Mouse (Mus musculus): ENCODE data around the gene Hk2. TPM values are rescaled to one million over a fixed set of nuclear protein-coding genes. Genes with fewer than 3 reads are reported as not detected.

Gene Hk2
- polyA plus RNA-seq, 1 experiment from 2014 or later: 6.6 TPM

GRCm38 (mm10) chr6:82736626-82737600 is 37.3 kb downstream of the Hk2 start:
- no peaks in the 10 kb centered on the region for H3K4me1 ChIP-seq (replicated peaks)
- H3K27ac ChIP-seq: no peak overlapping the region
- H3K4me3 ChIP-seq (replicated peaks): no peak overlapping the region
- H3K9ac ChIP-seq (replicated peaks): no peak overlapping the region
- H3K4me2 ChIP-seq (replicated peaks): no peak overlapping the region
- ATAC-seq: no peak
- H3K36me3 ChIP-seq: 0 out of 2 replicates have a peak, but pooled peaks cover 4% of the 10 kb centered on the region
- H3K9me3 ChIP-seq: no peaks in the 10 kb centered on the region
- WGBS: 87% methylated on average over 25 of the region's 25 CpGs
- H3K27me3 ChIP-seq: no peaks in the 10 kb centered on the region

DNA sequence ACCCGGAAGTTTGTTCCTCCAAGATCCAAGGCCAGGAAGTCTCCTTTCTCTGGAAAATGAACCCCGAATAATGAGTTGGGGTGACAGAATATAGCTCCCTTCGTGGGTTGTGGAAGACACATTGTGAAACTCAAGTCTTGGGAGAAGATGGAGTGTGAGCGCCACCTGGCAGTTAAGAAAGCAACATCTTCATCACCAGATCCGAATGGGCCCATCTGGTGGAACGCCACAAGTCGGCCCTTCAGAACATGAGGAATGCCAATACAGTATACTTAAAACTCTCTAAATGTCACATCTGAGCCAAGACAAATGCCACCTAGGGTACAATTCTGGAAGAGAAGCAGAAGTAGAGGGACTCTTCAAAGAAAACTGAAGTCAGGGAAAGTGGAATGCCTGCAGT is 38.9 kb downstream of the Hk2 start:
- ATAC-seq: no peak
- WGBS: 87% methylated on average over 7 of the region's 7 CpGs
- Histone ChIP-seq H3K4me3 (replicated peaks) (no peak overlapping the region), H3K4me1 (replicated peaks) (no peaks in the 10 kb centered on the region), H3K27ac (no peak overlapping the region), H3K9me3 (no peaks in the 10 kb centered on the region), H3K27me3 (no peaks in the 10 kb centered on the region), H3K4me2 (replicated peaks) (no peak overlapping the region), H3K9ac (replicated peaks) (no peak overlapping the region), H3K36me3 (peaks cover 16% of the 10 kb centered on the region; the same call in 1 of the 2 replicates)

GRCm38 (mm10) chr6:82728635-82729034 is 45.6 kb downstream of the Hk2 start:
- H3K27ac ChIP-seq: no peak overlapping the region
- WGBS: 89% methylated on average over 21 of the region's 21 CpGs

DNA sequence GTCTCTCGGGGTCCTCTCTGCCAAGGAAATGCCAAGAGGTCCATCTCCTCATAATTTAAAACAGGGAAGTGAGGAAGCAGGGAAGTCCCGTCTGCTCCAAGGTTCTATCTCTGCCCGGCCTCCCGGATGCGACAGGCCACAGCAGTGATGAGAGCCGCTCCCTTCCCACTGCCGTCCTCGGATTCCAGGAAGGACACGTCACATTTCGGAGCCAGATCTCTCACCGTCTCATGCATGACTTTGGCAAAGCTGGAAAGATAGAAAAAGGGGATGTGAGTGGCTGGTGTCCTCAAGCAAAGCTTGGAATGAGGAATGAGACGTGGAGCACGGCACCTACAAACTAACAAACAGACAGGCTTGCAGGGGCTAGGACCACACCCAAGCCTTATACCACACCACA is 47.0 kb downstream of the Hk2 start:
- Histone ChIP-seq H3K9me3 (no peaks in the 10 kb centered on the region), H3K4me1 (replicated peaks) (peaks cover 9% of the 10 kb centered on the region), H3K36me3 (peaks cover 29% of the 10 kb centered on the region), H3K27me3 (no peaks in the 10 kb centered on the region), H3K9ac (replicated peaks) (no peak overlapping the region), H3K27ac (no peak overlapping the region), H3K4me3 (replicated peaks) (no peak overlapping the region), H3K4me2 (replicated peaks) (no peak overlapping the region)
- 95% methylated on average over 13 of the region's 13 CpGs for WGBS
- no peak for ATAC-seq

More at GRCm38 (mm10) chr6:82728635-82729034, 45.6 kb downstream of the Hk2 start:
- 0 out of 2 replicates have a peak, but pooled peaks have one; percentile 40 for ATAC-seq
- Histone ChIP-seq H3K36me3 (peaks cover 29% of the 10 kb centered on the region), H3K27me3 (no peaks in the 10 kb centered on the region), H3K4me3 (replicated peaks) (no peak overlapping the region), H3K9me3 (no peaks in the 10 kb centered on the region), H3K4me1 (replicated peaks) (peaks cover under 1% of the 10 kb centered on the region; the same call in 1 of the 2 replicates), H3K9ac (replicated peaks) (no peak overlapping the region), H3K4me2 (replicated peaks) (no peak overlapping the region)

DNA sequence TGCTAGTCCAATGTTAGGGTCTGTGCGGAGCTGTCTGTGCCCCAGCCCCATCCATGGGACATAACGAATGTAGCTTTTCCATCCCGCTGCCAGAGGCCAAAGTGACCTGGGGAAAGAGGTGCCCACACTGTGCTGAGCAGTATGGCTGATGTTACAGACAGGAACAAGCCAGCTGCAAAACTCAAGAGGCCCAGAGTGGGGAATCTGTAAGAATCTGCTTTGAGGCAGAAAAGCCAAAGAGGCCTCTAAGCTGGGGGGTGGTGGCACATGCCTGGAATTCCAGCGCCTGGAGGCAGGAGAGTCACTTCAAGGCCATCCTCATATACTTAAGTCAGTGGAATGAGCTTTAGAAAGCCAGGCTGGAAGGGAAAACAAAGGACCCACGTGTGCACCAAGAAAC is 50.9 kb downstream of the Hk2 start:
- H3K4me2 ChIP-seq (replicated peaks): no peak overlapping the region
- peak; percentile 55; the same call in 1 of the 2 replicates for ATAC-seq
- peaks cover 11% of the 10 kb centered on the region; the same call in 1 of the 2 replicates for H3K36me3 ChIP-seq
- no peak overlapping the region for H3K27ac ChIP-seq
- no peak overlapping the region for H3K4me3 ChIP-seq (replicated peaks)
- no peaks in the 10 kb centered on the region for H3K27me3 ChIP-seq
- H3K9ac ChIP-seq (replicated peaks): no peak overlapping the region
- H3K9me3 ChIP-seq: no peaks in the 10 kb centered on the region
- 49% methylated on average over 5 of the region's 5 CpGs for WGBS
- peaks cover 9% of the 10 kb centered on the region for H3K4me1 ChIP-seq (replicated peaks)

GRCm38 (mm10) chr6:82716126-82716525 is 58.1 kb downstream of the Hk2 start:
- Histone ChIP-seq H3K9ac (replicated peaks) (no peak overlapping the region), H3K4me1 (replicated peaks) (no peaks in the 10 kb centered on the region), H3K4me3 (replicated peaks) (no peak overlapping the region), H3K4me2 (replicated peaks) (no peak overlapping the region), H3K27ac (no peak overlapping the region), H3K27me3 (no peaks in the 10 kb centered on the region), H3K9me3 (no peaks in the 10 kb centered on the region), H3K36me3 (no peaks in the 10 kb centered on the region)
- 87% methylated on average over 4 of the region's 4 CpGs for WGBS
- ATAC-seq: no peak

- Histone ChIP-seq H3K9ac (replicated peaks) (no peak overlapping the region), H3K4me1 (replicated peaks) (no peaks in the 10 kb centered on the region), H3K36me3 (no peaks in the 10 kb centered on the region), H3K27ac (no peak overlapping the region), H3K27me3 (no peaks in the 10 kb centered on the region), H3K4me2 (replicated peaks) (no peak overlapping the region), H3K9me3 (no peaks in the 10 kb centered on the region), H3K4me3 (replicated peaks) (no peak overlapping the region)
- ATAC-seq: no peak
- 81% methylated on average over 3 of the region's 3 CpGs for WGBS
Measured at GRCm38 (mm10) chr6:82715653-82716052, 58.6 kb downstream of the Hk2 start.

GRCm38 (mm10) chr6:82715253-82715652 is 59.0 kb downstream of the Hk2 start:
- H3K9me3 ChIP-seq: no peaks in the 10 kb centered on the region
- no peak overlapping the region for H3K4me2 ChIP-seq (replicated peaks)
- 89% methylated on average over 6 of the region's 6 CpGs for WGBS
- no peak overlapping the region for H3K9ac ChIP-seq (replicated peaks)
- H3K4me1 ChIP-seq (replicated peaks): no peaks in the 10 kb centered on the region
- H3K27me3 ChIP-seq: no peaks in the 10 kb centered on the region
- no peak for ATAC-seq
- H3K36me3 ChIP-seq: no peaks in the 10 kb centered on the region
- H3K27ac ChIP-seq: no peak overlapping the region
- no peak overlapping the region for H3K4me3 ChIP-seq (replicated peaks)

GRCm38 (mm10) chr6:82714841-82715240 is 59.4 kb downstream of the Hk2 start:
- Histone ChIP-seq H3K4me2 (replicated peaks) (no peak overlapping the region), H3K9ac (replicated peaks) (no peak overlapping the region), H3K36me3 (no peaks in the 10 kb centered on the region), H3K4me1 (replicated peaks) (no peaks in the 10 kb centered on the region), H3K27ac (no peak overlapping the region), H3K9me3 (no peaks in the 10 kb centered on the region), H3K27me3 (no peaks in the 10 kb centered on the region), H3K4me3 (replicated peaks) (no peak overlapping the region)
- 0 out of 2 replicates have a peak, but pooled peaks have one; percentile 29 for ATAC-seq
- 90% methylated on average over 5 of the region's 5 CpGs for WGBS

- Histone ChIP-seq H3K27ac (no peak overlapping the region), H3K4me2 (replicated peaks) (no peak overlapping the region), H3K9ac (replicated peaks) (no peak overlapping the region), H3K36me3 (no peaks in the 10 kb centered on the region), H3K4me1 (replicated peaks) (no peaks in the 10 kb centered on the region), H3K9me3 (no peaks in the 10 kb centered on the region), H3K4me3 (replicated peaks) (no peak overlapping the region), H3K27me3 (no peaks in the 10 kb centered on the region)
- ATAC-seq: peak; percentile 83
- WGBS: 16% methylated on average over 3 of the region's 3 CpGs
Measured at GRCm38 (mm10) chr6:82714243-82714642, 60.0 kb downstream of the Hk2 start.

DNA sequence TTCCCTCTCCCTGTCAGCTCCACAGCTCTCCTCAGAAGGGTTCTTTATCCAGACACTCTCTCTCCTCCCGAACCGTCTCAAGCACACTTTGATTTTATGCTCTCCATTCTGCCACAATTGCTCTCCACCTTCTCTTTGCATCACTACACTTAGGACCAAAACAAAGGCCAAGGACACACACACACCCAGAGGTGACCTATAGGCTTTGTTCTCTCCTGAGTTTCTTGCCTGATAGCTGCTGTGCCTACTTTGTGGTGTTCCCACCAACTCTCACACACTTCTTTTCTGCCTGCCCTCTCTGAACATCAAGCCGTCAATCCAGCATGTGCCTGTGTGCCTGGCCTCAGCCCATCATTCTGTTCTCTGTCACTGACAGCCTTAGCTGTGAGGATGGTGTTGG is 66.5 kb downstream of the Hk2 start:
- no peak for ATAC-seq
- WGBS: 87% methylated on average over 3 of the region's 3 CpGs

DNA sequence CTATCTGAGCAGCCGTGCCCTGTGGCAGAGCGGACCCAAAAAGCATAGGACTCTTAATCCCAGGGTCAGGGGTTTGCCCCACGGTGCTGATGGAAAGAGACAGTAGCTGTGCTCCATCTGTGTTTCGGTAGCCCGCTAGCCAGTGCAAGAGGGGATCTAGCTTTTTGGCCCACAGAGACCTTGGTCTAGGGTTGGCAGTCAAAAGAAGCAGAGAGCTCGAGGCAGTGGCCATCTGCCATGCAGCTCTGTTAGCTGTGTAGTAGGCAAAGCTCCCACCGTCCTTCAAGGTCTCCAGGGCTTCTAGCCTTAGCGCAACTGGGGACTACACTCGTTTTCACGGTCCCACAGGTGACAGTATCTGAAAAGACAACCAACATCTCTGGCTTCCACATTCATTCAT is 67.0 kb downstream of the Hk2 start:
- 91% methylated on average over 10 of the region's 10 CpGs for WGBS
- H3K9me3 ChIP-seq: no peaks in the 10 kb centered on the region
- no peaks in the 10 kb centered on the region for H3K4me1 ChIP-seq (replicated peaks)
- ATAC-seq: no peak
- H3K27me3 ChIP-seq: no peaks in the 10 kb centered on the region
- H3K4me2 ChIP-seq (replicated peaks): no peak overlapping the region
- no peak overlapping the region for H3K9ac ChIP-seq (replicated peaks)
- no peak overlapping the region for H3K27ac ChIP-seq
- H3K4me3 ChIP-seq (replicated peaks): no peak overlapping the region
- no peaks in the 10 kb centered on the region for H3K36me3 ChIP-seq

More for the DNA sequence above, 66.5 kb downstream of the Hk2 start:
- Histone ChIP-seq H3K9ac (replicated peaks) (no peak overlapping the region), H3K4me2 (replicated peaks) (no peak overlapping the region), H3K27ac (no peak overlapping the region), H3K36me3 (no peaks in the 10 kb centered on the region), H3K4me3 (replicated peaks) (no peak overlapping the region), H3K4me1 (replicated peaks) (no peaks in the 10 kb centered on the region), H3K9me3 (no peaks in the 10 kb centered on the region), H3K27me3 (no peaks in the 10 kb centered on the region)
